Mouse (Mus musculus) frontal cortex, postnatal 14 days (tissue): ENCODE data around the gene Rpusd4.

Experiments
- DNase-seq, 2 experiments: peaks; one replicate each; pipeline ENCODE4 v3.0.0; 2022; ENCODE audit warnings: low spot score in 2 of 2

Gene Rpusd4

GRCm38 (mm10) chr9:35286351-35286750 is 18.7 kb downstream of the Rpusd4 start:
- DNase-seq = no peak

- no peak for DNase-seq
Observed at GRCm38 (mm10) chr9:35289992-35290391, 22.3 kb downstream of the Rpusd4 start.

GRCm38 (mm10) chr9:35290417-35290816 is 22.8 kb downstream of the Rpusd4 start:
- no peak for DNase-seq

GRCm38 (mm10) chr9:35290916-35291315 is 23.3 kb downstream of the Rpusd4 start:
- no peak for DNase-seq

GRCm38 (mm10) chr9:35293465-35293864 is 25.8 kb downstream of the Rpusd4 start:
- DNase-seq = no peak

GRCm38 (mm10) chr9:35297791-35298190 is 30.1 kb downstream of the Rpusd4 start:
- no peak for DNase-seq

GRCm38 (mm10) chr9:35302172-35302571 is 34.5 kb downstream of the Rpusd4 start:
- DNase-seq = no peak

GRCm38 (mm10) chr9:35307461-35307860 is 39.8 kb downstream of the Rpusd4 start:
- no peak for DNase-seq

- no peak for DNase-seq
Observed at GRCm38 (mm10) chr9:35310377-35310776, 42.7 kb downstream of the Rpusd4 start.

GRCm38 (mm10) chr9:35312516-35312915 is 44.9 kb downstream of the Rpusd4 start:
- DNase-seq = no peak

GRCm38 (mm10) chr9:35313601-35314000 is 45.9 kb downstream of the Rpusd4 start:
- no peak for DNase-seq

GRCm38 (mm10) chr9:35314254-35314653 is 46.6 kb downstream of the Rpusd4 start:
- DNase-seq = no peak

- DNase-seq = no peak
Observed at GRCm38 (mm10) chr9:35316771-35317211, 49.1 kb downstream of the Rpusd4 start.

GRCm38 (mm10) chr9:35317233-35317980 is 49.7 kb downstream of the Rpusd4 start:
- DNase-seq = no peak

GRCm38 (mm10) chr9:35318537-35319172 is 51.0 kb downstream of the Rpusd4 start:
- no peak for DNase-seq

- DNase-seq = no peak
Observed at GRCm38 (mm10) chr9:35320288-35320687, 52.6 kb downstream of the Rpusd4 start.

- no peak for DNase-seq
Observed at GRCm38 (mm10) chr9:35323974-35324373, 56.3 kb downstream of the Rpusd4 start.

GRCm38 (mm10) chr9:35324571-35324970 is 56.9 kb downstream of the Rpusd4 start:
- DNase-seq = no peak

- DNase-seq = no peak
Observed at GRCm38 (mm10) chr9:35326644-35327263, 59.1 kb downstream of the Rpusd4 start.
